Mouse (Mus musculus) brown adipose tissue, adult 24 weeks (tissue): ENCODE data around the gene Gm29554. TPM values are rescaled to one million over a fixed set of nuclear protein-coding genes. Genes with fewer than 3 reads are reported as not detected.
"Not testable (repeated sequence)": the region's sequence is repeated elsewhere in the genome, so short reads cannot be mapped to it uniquely, and the experiment has no call there.

Experiments used
- H3K27ac ChIP-seq: fragments of 200-500 bp; replicated peaks from 2 replicates; pipeline ENCODE4 v1.5.1; 2012; ENCODE audit warnings: low read depth, mild to moderate bottlenecking, low read length
- H3K4me1 ChIP-seq: fragments of 200-500 bp; 2 replicates; pipeline ENCODE4 v1.6.1; 2012; ENCODE audit warnings: low read length, mixed read lengths; ENCODE audit not compliant: control insufficient read depth, insufficient read depth, insufficient read length
- H3K4me3 ChIP-seq: fragments of 200-500 bp; 2 replicates; pipeline ENCODE4 v1.5.1; 2012; ENCODE audit warnings: low read depth, mild to moderate bottlenecking, low read length, moderate library complexity; ENCODE audit not compliant: insufficient read depth
- polyA plus RNA-seq: library from polyadenylated mRNA; stranded (reverse); fragments of >200 nt; gene quantifications from 2 replicates; pipeline ENCODE4 v1.2.4, GENCODE M21; 2012; ENCODE audit not compliant: missing spikeins, insufficient read depth, insufficient read length

Gm29554 gene
- not detected in 2 replicates for polyA plus RNA-seq

GRCm38 (mm10) chrY:12273632-12274031 is at the start of gene Gm29554:
Gene Gm29554 (plus strand): TSS chrY:12273932.
- not testable (repeated sequence) for H3K27ac ChIP-seq, H3K4me3 ChIP-seq, H3K4me1 ChIP-seq

Other genes starting within 250 kb of the Gm29554 start
- not detected in 2 replicates for gene Gm20812, start 108.0 kb downstream of the Gm29554 start, polyA plus RNA-seq